Mouse (Mus musculus) kidney, embryonic 14.5 days (tissue): ENCODE measurements around the gene Mfsd2a. TPM values are rescaled to one million over a fixed set of nuclear protein-coding genes. Genes with fewer than 3 reads are reported as not detected.

Experiments used
- ATAC-seq: fragments of 200-750 bp; cut with Nextera tagmentation; 2 replicates; pipeline ENCODE4 v1.8.0; 2017; ENCODE audit warnings: moderate number of reproducible peaks, mild to moderate bottlenecking, moderate TSS enrichment, moderate library complexity; ENCODE audit not compliant: low FRiP score, low TSS enrichment
- H3K27ac ChIP-seq: fragments of 300-500 bp; sonication (generic); 2 replicates; pipeline ENCODE4 v1.5.1; 2014; ENCODE audit warnings: low read depth, mild to moderate bottlenecking, low read length, moderate library complexity, mixed read lengths
- H3K27me3 ChIP-seq: fragments of 300-500 bp; sonication (generic); 2 replicates; pipeline ENCODE4 v1.6.1; 2014; ENCODE audit warnings: mild to moderate bottlenecking, low read length; ENCODE audit not compliant: control insufficient read depth, insufficient read depth
- H3K36me3 ChIP-seq: fragments of 300-500 bp; sonication (generic); 2 replicates; pipeline ENCODE4 v1.6.1; 2014; ENCODE audit warnings: low read length, mixed read lengths; ENCODE audit not compliant: control insufficient read depth, insufficient read depth
- H3K4me1 ChIP-seq: fragments of 300-500 bp; sonication (generic); 2 replicates; pipeline ENCODE4 v1.6.1; 2014; ENCODE audit warnings: low read length, mixed read lengths; ENCODE audit not compliant: control insufficient read depth, insufficient read depth
- H3K4me2 ChIP-seq: fragments of 300-500 bp; sonication (generic); replicated peaks from 2 replicates; pipeline ENCODE4 v1.6.1; 2014; ENCODE audit warnings: low read depth, mild to moderate bottlenecking, low read length
- H3K4me3 ChIP-seq: fragments of 300-500 bp; sonication (generic); 2 replicates; pipeline ENCODE4 v1.5.1; 2014; ENCODE audit warnings: mild to moderate bottlenecking, low read length
- H3K9ac ChIP-seq: fragments of 300-500 bp; sonication (generic); 2 replicates; pipeline ENCODE4 v1.6.1; 2014; ENCODE audit warnings: low read depth, mild to moderate bottlenecking, low read length, moderate library complexity
- H3K9me3 ChIP-seq: fragments of 300-500 bp; sonication (generic); 2 replicates; pipeline ENCODE4 v1.6.1; 2016; ENCODE audit warnings: low read length; ENCODE audit not compliant: control insufficient read depth
- WGBS: fragments of 180-500 bp; shearing (Covaris S2); extraction: QIAGEN DNeasy Blood & Tissue Kit; methylation state at CpG from one replicate; pipeline ENCODE4 v1.1.7; 2014; 5-methylcytosine and 5-hydroxymethylcytosine counted together
- polyA plus RNA-seq: library from polyadenylated mRNA; unstranded; fragments of >200 nt; fragmentation: Nextera tagmentation; extraction: Ambion mirVana; gene quantifications from 2 replicates; pipeline ENCODE4 v1.2.1, GENCODE M21; 2014

Gene Mfsd2a
- polyA plus RNA-seq, 1 experiment from 2014 or later = 3.4 TPM

- Histone ChIP-seq H3K9ac (no peak overlapping the region), H3K27me3 (no peaks in the 10 kb centered on the region), H3K36me3 (no peaks in the 10 kb centered on the region), H3K4me1 (no peaks in the 10 kb centered on the region), H3K4me2 (no peak overlapping the region), H3K4me3 (no peak overlapping the region), H3K9me3 (0 out of 2 replicates have a peak, but pooled peaks cover 3% of the 10 kb centered on the region), H3K27ac (no peak overlapping the region)
- ATAC-seq = no peak
- WGBS = 73% methylated on average over 5 of the region's 5 CpGs
Observed at GRCm38 (mm10) chr4:122912613-122913012, 48.4 kb downstream of the Mfsd2a start.

DNA sequence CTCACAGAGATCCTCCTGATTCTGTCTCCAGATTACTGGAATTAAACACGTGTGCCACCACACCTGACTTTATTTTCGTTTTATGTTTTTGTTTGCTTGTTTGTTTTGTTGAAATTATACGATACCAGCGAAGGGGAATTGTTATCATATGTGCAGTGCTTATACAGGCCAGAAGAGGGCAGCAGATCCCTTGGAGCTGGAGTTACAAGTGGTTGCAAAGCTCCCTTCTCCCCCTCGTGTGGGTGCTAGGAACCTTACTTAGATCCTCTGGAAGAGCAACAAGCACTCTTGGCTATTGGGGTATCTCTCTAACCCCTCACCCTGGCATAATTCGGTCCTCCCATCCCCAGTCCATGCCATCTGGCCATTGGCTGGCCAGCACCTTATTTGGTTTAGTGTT is 50.4 kb downstream of the Mfsd2a start:
- Histone ChIP-seq H3K9ac (no peak overlapping the region), H3K36me3 (no peaks in the 10 kb centered on the region), H3K27me3 (no peaks in the 10 kb centered on the region), H3K4me2 (no peak overlapping the region), H3K27ac (no peak overlapping the region), H3K4me3 (no peak overlapping the region), H3K4me1 (no peaks in the 10 kb centered on the region), H3K9me3 (0 out of 2 replicates have a peak, but pooled peaks cover 3% of the 10 kb centered on the region)
- 51% methylated on average over 6 of the region's 6 CpGs for WGBS
- no peak for ATAC-seq

GRCm38 (mm10) chr4:122909572-122910189 is 51.3 kb downstream of the Mfsd2a start:
- Histone ChIP-seq H3K9me3 (0 out of 2 replicates have a peak, but pooled peaks cover 3% of the 10 kb centered on the region), H3K4me1 (no peaks in the 10 kb centered on the region), H3K27me3 (no peaks in the 10 kb centered on the region), H3K4me3 (no peak overlapping the region), H3K36me3 (no peaks in the 10 kb centered on the region), H3K9ac (no peak overlapping the region), H3K4me2 (no peak overlapping the region), H3K27ac (no peak overlapping the region)
- ATAC-seq = no peak
- 51% methylated on average over 12 of the region's 12 CpGs for WGBS

DNA sequence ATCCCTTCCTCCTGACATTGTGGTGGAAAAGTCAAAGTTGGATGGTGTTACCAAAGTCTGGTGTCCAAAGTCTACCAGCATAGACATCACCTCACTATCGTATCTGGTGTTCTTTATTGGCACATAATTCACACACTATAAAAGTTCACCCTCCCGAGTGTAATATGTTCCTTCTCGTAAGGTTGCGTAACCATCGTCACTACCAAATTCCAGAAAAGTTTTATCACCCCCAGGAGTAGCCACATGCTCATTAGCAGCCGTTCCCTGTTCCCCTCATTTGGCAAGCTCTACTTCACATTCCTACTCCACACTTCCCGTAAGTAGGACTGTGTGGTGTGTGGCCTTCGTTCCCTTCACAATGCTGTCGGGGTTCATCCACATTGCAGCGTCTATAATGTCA is 55.6 kb downstream of the Mfsd2a start:
- Histone ChIP-seq H3K27me3 (no peaks in the 10 kb centered on the region), H3K4me3 (no peak overlapping the region), H3K9ac (no peak overlapping the region), H3K27ac (no peak overlapping the region), H3K9me3 (no peaks in the 10 kb centered on the region), H3K4me1 (no peaks in the 10 kb centered on the region), H3K4me2 (no peak overlapping the region), H3K36me3 (no peaks in the 10 kb centered on the region)
- no peak for ATAC-seq
- 74% methylated on average over 10 of the region's 10 CpGs for WGBS

DNA sequence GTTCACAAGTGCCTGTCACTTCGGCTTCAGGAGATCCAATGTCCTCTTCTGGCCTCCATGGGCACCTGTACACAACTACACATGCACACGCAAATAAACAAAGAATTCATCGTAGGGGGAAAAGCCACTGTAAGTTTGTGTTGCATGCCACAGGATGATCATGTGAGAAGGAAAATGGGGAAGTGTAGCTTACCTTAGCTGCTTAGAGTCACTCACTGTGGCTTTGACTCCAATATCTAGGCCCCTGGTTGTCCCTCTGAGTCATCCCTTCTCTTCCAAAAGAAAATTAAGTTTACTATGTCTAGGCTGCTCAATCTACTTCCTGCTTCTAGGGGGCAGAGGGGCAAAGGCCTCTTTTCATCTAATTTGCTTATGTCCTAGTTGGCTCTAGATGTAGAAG is 57.3 kb downstream of the Mfsd2a start:
- WGBS = 94% methylated on average over 3 of the region's 3 CpGs
- ATAC-seq = no peak
- Histone ChIP-seq H3K36me3 (no peaks in the 10 kb centered on the region), H3K27me3 (no peaks in the 10 kb centered on the region), H3K9ac (no peak overlapping the region), H3K9me3 (no peaks in the 10 kb centered on the region), H3K27ac (no peak overlapping the region), H3K4me1 (no peaks in the 10 kb centered on the region), H3K4me3 (no peak overlapping the region), H3K4me2 (no peak overlapping the region)

DNA sequence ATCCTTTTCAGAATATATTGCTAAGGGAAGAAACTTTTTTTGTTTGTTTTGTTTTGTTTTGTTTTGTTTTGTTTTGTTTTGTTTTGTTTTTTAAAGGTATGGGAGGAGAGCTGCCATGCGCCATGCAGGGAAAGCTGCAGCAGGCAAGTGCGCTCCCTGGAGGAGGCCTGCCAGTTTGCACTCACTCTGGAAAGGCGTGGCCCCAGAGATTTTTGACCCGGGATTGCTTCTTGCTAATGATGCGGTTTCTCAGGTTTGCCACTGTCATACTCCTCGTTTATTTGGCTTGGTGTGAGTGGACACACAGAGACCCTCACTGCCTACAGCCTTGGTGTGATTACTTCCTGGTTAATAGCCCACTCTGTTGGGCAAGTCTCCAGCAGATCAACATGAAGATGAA is 58.8 kb downstream of the Mfsd2a start:
- H3K9ac ChIP-seq = no peak overlapping the region
- H3K4me3 ChIP-seq = no peak overlapping the region
- no peaks in the 10 kb centered on the region for H3K4me1 ChIP-seq
- no peaks in the 10 kb centered on the region for H3K36me3 ChIP-seq
- H3K9me3 ChIP-seq = no peaks in the 10 kb centered on the region
- WGBS = 22% methylated on average over 6 of the region's 6 CpGs
- no peak overlapping the region for H3K4me2 ChIP-seq
- H3K27me3 ChIP-seq = no peaks in the 10 kb centered on the region
- no peak overlapping the region for H3K27ac ChIP-seq
- ATAC-seq = no peak

GRCm38 (mm10) chr4:122898313-122898712 is 62.7 kb downstream of the Mfsd2a start:
- 21% methylated on average over 5 of the region's 5 CpGs for WGBS
- Histone ChIP-seq H3K36me3 (no peaks in the 10 kb centered on the region), H3K4me2 (no peak overlapping the region), H3K9me3 (no peaks in the 10 kb centered on the region), H3K9ac (no peak overlapping the region), H3K27me3 (no peaks in the 10 kb centered on the region), H3K4me1 (no peaks in the 10 kb centered on the region), H3K4me3 (no peak overlapping the region), H3K27ac (no peak overlapping the region)
- 0 out of 2 replicates have a peak, but pooled peaks have one; percentile 66 for ATAC-seq

DNA sequence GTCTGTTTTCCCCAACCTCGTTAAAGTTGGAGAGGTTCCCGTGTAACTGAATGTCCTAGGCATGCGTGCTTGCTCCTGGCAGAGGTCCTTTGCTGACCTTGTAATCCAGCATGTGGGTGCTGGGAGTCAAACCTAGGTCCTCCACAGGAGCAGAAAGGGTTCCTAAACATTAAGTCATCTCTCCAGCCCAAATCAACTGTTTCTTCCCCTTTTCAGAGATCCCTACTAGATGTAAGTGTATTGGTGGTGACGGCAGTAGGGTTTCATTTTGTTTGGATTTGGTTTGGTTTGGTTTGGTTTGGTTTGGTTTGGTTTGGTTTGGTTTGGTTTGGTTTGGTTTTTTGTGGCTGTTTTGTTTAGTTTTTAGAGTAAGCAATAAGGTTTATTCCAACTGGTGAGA is 63.2 kb downstream of the Mfsd2a start:
- H3K27me3 ChIP-seq = no peaks in the 10 kb centered on the region
- no peak for ATAC-seq
- H3K9ac ChIP-seq = no peak overlapping the region
- H3K36me3 ChIP-seq = no peaks in the 10 kb centered on the region
- no peak overlapping the region for H3K27ac ChIP-seq
- no peak overlapping the region for H3K4me3 ChIP-seq
- no peak overlapping the region for H3K4me2 ChIP-seq
- H3K9me3 ChIP-seq = no peaks in the 10 kb centered on the region
- H3K4me1 ChIP-seq = no peaks in the 10 kb centered on the region
- WGBS = 85% methylated on average over 4 of the region's 4 CpGs
